Mouse (Mus musculus) c-Kit-positive CD71-positive TER-119-positive erythroid progenitor cells, embryonic 14.5 days (primary cell): ENCODE data around the gene Antxr1.

Experiments used
- DNase-seq: peaks from one replicate; pipeline ENCODE4 v3.0.0-alpha.2; 2013; ENCODE audit warnings: low spot score

Gene Antxr1

GRCm38 (mm10) chr6:87186988-87187387 is 148.6 kb downstream of the Antxr1 start:
- DNase-seq = no peak

GRCm38 (mm10) chr6:87184418-87184817 is 151.2 kb downstream of the Antxr1 start:
- DNase-seq = peak; percentile 80

GRCm38 (mm10) chr6:87183981-87184380 is 151.6 kb downstream of the Antxr1 start:
- peak; percentile 81 for DNase-seq

DNA sequence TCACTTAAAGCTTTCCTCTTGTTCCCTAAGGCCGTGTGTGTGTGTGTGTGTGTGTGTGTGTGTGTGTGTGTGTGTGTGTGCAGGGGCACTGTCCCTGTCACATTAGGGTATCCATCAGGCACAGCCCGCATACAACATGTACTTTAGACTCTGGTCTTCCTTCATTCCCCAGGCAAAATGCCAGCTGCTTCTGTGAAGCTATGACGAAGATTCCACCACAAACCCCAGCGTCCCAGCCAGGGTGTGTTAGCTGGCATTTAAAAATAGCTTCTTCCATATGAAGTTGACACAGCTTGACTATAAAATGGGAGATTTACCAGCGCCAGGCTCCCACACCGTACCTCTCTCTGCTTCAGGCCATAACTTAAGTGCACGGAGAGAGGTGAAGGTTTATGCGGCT is 152.5 kb downstream of the Antxr1 start:
- no peak for DNase-seq

DNA sequence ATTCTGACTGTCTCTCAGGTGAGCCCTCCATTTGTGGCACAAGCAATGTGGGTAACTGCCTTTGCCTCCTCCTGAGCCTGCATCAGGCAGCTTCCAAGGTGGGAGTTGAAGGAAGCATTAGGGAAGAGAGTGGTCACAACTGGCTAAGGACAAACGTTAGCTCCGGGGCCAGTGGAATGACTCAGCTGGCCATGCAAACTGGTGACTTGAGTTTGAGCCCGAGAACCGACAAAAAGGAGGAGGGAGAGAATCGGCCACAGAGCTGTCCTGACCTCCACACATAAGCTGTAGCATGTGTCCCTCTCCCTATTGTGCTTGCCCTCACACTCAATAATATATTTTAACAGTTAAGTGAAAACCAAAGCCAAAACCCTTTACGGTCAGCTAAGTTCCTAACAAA is 152.9 kb downstream of the Antxr1 start:
- no peak for DNase-seq

- no peak for DNase-seq
Observed at GRCm38 (mm10) chr6:87171461-87171860, 164.2 kb downstream of the Antxr1 start.

GRCm38 (mm10) chr6:87170875-87171274 is 164.7 kb downstream of the Antxr1 start:
- DNase-seq = no peak

GRCm38 (mm10) chr6:87170277-87170676 is 165.3 kb downstream of the Antxr1 start:
- DNase-seq = peak; percentile 65

DNA sequence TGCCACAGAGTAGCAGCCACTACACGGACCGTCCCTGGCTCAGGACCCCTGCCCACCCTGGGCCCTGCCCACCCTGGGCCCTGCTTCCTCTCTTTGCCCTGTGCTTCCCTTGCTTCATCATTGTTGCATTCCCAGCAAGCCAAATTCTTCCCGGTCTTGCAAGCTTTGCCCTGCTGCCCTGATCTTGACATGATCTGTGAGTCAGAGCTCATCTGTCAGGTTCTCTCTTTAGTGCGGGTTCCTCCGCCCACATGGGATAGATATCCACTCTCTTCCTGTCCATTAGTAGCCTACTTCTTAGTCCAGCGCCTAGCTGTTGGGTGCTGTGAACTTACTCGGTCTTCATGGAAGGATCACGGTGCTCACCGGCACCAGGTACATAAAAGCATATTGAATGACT is 167.6 kb downstream of the Antxr1 start:
- DNase-seq = no peak

DNA sequence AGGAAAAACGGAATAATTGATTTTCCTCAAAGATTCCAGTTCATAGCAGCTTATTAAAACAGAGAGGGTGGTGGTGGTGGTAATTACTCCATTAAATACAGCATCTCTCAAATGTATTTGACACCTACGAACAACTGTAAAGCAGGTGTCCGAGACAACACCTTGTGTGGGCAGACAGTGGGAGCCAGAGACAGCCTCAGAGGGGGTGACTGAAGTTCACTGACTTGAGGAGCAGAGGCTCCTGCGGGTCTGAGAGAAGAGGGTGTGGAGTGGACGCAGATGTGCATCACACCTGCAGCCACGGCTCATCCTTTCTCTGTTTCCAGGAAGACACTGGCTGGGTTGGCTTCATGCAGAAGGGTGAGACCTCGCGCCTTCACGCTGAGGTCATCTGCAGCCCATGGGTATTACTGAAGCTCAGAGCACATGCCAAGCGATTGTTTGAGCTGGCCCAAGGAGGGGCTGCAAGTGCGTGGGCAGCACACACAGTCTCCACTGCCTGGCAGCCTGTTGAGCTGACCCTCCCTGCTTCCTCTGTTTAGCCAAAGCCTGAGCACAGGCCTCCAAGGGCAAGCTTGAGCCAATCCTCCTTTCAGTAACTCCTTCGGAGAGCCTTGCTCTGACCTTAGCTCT is 168.8 kb downstream of the Antxr1 start:
- no peak for DNase-seq

DNA sequence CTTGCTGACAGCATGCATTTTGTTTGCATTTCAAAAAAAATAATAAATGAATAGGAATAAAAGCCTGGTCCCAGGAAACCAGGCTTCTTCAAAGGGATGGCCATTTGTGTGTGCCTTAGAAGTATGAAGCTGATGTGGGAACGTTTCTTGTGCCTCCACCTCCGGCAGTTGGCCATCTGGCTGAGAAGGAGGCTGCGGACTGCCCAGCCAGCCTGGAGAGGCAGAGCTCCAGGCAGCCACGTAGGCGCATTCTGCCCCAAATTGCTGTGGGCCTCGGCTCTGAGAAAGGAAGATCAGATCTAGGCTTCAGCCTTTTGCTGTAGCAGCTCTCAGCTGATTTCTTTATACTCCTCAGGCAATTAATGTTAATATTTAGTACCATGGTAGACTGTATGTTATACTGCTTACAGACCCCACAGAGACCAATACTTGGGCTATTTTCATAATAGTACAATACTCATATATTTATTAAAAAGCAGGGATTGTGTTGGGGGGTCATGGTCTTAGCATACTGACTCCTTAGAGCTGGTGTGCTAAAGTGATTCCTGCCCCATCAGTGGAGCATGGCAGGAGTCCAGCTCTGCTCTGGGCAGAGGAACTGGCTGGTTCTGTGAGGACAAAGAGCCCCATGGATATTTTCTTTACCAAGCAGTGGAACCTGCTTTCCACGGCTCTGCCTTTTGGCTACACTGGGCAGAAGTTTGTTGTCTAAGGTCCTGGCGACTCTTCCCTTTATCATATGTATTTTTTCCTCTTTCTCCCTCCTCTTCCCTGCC is 169.9 kb downstream of the Antxr1 start:
- no peak for DNase-seq

DNA sequence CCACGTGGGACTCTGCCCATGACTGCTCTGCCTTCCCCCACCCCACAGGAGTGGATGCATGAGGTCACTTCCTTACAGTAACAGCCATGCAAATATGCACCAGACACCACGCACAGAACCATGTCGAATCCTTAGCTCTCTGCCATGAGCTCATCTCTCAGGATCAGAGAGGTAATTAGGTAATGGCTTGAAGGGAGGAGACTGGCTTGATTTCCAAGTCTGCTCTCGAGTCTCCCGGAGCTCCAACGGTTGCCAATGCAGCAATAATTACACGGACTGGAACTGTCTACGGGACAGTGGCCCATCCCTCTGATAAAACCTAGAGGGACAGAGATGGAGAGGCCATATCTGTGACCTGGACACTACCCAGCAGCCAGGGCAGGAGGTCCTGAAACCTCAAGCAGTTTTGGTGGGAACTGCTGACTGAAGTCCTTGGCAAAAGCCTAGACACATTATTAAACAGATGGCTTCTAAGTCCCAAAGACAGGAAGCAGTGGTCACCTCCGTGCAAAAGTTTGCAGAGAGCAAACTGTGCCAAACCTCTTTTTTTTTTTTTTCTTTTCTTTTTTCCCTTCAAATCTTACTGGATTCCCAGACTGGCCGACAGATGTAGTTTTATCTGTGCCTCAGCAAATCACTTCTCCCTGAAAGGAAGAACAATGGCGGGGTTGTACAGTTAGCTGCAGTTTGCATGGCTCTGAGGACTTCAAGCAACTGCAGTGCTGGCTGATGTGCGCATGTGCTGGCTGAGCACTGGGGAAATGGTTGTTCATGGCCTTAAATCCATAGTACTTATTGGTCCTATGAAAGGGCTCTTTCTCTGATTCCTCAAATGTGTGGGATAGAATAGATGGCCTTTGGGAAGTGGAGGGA is 174.0 kb downstream of the Antxr1 start:
- DNase-seq = no peak

DNA sequence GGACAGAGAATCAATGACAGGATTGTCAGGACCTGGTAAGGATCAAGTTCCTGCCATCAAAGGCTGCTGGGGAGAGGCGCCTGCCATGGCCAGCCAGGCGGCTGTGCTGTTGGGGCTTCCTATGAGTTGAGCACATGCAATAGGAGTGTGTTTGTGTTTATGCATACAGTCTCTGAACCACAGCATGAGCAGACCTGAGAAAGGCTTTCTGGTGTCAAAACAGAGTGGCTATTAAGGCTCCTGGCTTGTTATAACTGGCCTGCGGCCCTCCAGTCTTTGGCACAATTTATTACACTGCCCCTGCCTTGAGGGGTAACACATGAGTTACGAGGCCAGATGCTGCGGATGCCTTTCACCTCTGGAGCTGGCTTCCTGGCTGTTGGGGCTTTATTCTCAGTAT is 175.4 kb downstream of the Antxr1 start:
- no peak for DNase-seq

DNA sequence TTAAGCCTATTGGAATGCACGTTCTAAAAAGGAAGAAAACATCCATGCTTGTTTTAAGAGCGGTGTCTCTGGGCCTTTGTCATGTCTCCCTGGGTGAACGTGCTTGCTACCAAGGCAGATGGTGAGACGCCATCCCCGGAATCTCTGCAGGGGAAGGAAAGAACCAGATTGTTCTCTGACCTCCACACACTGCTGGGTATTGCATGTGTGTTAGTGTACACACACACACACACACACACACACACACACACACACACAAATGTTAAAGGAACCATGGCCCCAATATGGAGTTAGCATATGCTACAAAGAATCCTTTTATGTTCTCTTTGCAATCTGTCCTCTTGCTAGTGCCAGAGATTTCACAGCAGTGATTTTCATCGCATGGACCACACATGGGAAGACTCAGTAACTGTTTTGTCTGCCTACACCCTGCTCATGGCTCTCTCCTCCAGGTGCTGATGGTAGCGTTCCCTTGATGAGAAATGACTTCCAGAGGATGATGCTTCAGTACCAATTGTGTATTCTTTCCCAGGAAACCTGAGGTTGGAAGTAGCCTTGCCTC is 177.5 kb downstream of the Antxr1 start:
- no peak for DNase-seq

- DNase-seq = no peak
Observed at GRCm38 (mm10) chr6:87153836-87154235, 181.8 kb downstream of the Antxr1 start.

GRCm38 (mm10) chr6:87153231-87153580 is 182.4 kb downstream of the Antxr1 start:
- no peak for DNase-seq

DNA sequence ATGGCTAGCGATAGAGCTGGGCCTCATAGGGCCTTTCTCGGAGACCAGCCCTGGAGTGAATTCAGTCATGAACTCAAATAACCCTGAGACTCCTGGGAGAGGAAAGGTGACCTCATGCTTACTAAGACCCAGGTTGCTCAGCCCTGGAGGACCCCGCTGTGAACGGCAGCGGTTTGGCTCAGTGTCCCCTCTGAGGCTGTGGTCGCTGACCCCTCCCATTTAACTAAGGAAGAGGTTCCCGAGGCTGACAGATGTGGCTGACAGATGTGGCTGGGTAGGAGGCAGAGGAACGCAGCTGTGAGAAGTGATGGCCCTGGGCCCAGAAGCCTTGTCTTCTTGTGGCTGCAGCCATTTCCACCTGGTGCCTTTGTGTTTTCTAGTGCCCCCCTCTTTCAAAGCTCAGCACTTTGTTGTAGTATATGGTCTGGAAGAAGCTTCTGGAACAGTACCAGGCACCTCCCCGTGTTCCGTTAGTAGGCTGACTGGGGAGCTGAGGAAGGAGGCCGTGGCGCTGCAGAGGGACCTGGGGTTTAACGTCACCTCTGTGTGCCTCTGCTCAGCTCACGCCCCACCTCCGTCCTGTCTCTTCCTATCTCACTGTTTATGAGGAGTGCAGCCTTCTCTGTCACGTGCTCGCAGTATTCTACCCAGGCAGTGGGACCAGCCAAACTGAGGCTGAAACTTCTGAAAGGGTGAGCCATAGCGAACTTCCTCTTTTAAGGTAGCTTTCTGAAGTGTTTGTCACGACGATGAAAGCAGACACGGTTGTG is 183.0 kb downstream of the Antxr1 start:
- peak; percentile 54 for DNase-seq

- DNase-seq = no peak
Observed at GRCm38 (mm10) chr6:87151427-87151826, 184.2 kb downstream of the Antxr1 start.

DNA sequence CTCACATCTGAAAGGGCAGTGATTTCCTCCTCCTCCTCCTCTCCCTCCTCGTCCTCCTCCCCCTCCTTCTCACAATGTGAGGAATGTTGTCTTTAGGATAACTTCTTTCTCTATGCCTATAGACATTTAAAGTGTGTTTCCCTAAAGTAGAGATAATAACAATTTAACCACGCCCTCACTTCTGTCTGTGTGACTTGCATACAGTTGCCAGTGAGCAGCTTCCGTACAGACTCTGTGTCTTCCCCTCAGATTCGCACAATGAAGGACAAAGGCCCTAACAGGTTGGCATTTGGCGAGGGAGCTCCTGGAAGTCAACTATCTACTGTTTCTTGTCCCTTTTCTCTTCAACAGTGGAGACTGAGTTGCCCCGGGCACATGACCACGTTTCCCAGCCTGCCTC is 185.2 kb downstream of the Antxr1 start:
- no peak for DNase-seq

DNA sequence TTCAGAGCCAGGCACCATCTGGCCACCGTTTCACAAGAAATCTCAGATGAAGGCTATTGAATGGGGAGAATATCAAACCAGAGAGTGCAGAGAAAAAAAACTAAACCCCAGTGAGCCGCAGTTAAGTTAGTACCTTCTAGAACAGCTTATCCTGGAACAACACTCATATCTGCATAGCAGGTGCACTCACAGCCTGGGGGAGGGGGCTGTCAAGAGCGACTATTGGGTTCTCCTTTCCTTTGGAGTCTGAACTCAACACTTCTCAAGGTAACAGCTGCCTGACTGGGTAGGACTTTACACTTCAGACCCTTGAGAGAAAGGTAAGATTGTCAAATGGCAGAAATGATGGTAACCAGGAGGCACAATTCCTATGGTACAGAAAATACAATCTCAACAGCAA is 187.7 kb downstream of the Antxr1 start:
- no peak for DNase-seq

- DNase-seq = no peak
Observed at GRCm38 (mm10) chr6:87143594-87143993, 192.0 kb downstream of the Antxr1 start.

DNA sequence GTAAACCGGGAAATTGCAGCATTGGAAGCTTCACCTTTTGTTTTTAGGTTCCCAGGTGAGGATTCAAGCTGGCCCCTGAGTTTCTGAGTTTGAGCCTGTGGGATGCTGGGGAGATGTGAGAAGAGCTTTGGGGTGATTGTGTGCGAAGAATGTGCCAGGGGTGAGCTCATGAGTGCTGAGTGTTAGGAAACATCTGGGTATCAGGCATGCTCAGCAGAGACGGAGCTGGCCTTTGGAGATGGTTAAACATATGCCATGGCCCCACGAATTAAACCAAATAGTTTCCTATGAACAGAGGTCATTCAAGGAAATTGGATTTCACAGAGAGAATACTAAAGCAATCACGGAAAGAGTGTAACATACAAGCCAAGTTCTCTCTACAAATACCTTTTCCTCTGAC is 193.4 kb downstream of the Antxr1 start:
- DNase-seq = no peak
